Mouse (Mus musculus) heart, postnatal 14 days (tissue): ENCODE results near the gene Clcn2. TPM values are rescaled to one million over a fixed set of nuclear protein-coding genes. Genes with fewer than 3 reads are reported as not detected.
"Not testable (repeated sequence)": the region's sequence is repeated elsewhere in the genome, so short reads cannot be mapped to it uniquely, and the experiment has no call there.

ENCODE experiments used
- DNase-seq, 2 experiments: peaks; one replicate each; pipeline ENCODE4 v3.0.0; 2021 to 2022
- intact Hi-C: fragments of 180-260 bp; cut with DNase I; formaldehyde crosslinking; loops from one replicate; pipeline ENCODE4 v1.15.1; 2025
- total RNA-seq, 2 experiments: library from RNA; stranded (reverse); gene quantifications; 2 replicates each; pipeline ENCODE4 v1.2.3; 2021

Clcn2 gene
- total RNA-seq, 2 experiments from 2014 or later, result 2.2 to 2.4 TPM

DNA sequence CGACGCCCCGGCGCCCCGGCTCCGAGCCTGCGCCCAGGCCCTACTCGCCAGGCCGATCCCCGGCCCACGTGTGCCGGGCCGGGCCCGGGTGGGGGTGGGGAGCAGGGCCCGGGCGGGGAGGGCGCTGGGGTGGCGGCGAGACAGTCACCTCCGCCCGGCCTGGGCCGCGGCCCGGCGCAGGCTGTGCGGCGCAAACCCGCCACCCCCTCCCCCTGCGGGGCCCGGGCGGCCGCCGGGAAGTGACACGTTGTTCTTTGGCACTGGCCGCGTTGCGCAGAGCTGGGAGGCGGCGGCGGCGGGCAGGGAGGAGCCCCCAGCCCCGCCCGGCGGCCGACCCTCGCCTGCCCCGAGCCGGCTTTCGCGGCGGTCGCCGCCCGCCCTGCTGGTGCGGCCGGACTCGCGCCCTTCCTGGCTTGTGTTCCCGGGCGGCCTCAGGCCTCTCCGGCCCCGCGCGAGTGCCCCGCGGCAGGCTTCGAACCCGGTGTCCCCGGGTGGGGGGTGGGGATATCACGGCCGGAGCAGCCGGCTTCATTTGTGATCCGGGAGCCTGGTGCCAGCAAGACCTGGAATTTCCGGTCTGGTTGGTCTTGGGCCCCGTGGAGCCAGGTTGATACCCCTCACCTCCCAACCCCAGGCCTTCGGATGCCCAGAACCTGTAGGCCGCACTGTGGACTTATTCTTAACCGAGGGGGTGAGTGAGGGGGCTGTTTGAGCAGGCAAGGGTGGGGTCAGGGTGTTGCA lies 44.4 kb downstream of the Clcn2 start:
- peak; percentile 81 to 82 for DNase-seq
- intact Hi-C loops, result no loop called here

DNA sequence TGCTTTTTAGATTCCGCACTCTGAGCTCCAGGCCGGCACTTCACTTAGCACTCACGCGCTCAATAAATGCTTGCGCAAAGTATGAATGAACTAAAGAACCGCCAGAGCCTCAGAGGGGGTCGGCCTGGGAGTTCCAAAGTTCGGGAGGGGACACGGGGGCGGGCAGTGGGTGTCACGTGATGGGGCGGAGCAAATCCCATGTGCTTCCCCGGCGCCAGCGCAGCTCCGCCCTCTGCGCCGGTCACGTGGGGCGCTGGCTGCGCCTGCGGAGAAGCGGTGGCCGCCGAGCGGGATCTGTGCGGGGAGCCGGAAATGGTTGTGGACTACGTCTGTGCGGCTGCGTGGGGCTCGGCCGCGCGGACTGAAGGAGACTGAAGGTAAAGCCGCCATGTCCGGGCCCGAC lies 45.0 kb downstream of the Clcn2 start:
- peak; percentile 98 for DNase-seq
- intact Hi-C loops, result no loop called here

GRCm38 (mm10) chr16:20671886-20672285 lies 45.7 kb downstream of the Clcn2 start:
- intact Hi-C loops, result no loop called here
- DNase-seq, result no peak

DNA sequence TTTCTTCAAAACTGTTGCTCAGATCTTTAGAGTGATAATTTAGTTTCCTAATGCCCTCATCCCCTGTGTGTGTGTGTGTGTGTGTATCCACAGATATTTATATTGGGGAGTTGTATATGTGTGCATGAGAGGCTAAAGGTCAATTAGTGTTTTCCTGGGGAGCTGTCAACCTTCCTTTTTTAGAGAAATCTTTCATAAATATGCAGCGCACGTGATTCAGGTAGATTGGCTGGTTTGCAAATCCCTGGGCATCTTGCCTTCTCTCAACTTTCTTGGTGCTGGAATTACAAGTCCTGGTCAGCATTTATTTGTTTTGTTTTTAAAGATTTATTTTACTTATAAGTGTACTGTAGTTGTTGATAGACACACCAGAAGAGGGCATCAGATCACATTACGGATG lies 47.3 kb downstream of the Clcn2 start:
- no peak for DNase-seq
- intact Hi-C loops, result no loop called here

- DNase-seq, intact Hi-C loops: not testable (repeated sequence)
Measured at GRCm38 (mm10) chr16:20668013-20668412, 49.5 kb downstream of the Clcn2 start, which contains the start of gene Eif4g1. Eif4g1 (plus strand) TSS chr16:20668313.

- DNase-seq, result no peak
- intact Hi-C loops, result no loop called here
Measured at GRCm38 (mm10) chr16:20657661-20658060, 59.9 kb downstream of the Clcn2 start.

GRCm38 (mm10) chr16:20653315-20653714 lies 64.2 kb downstream of the Clcn2 start:
- intact Hi-C loops, result no loop called here
- no peak for DNase-seq

Other genes with a start within 250 kb of the Clcn2 start
- gene Eif2b5, start 218.9 kb downstream of the Clcn2 start, total RNA-seq, result 10 to 100 TPM; 49.7 to 50.4 TPM
- gene Dvl3, start 200.8 kb downstream of the Clcn2 start, total RNA-seq, result 10 to 100 TPM; 51.1 to 51.7 TPM
- 100 to 1,000 TPM; 218 to 220 TPM for gene Ap2m1, start 182.3 kb downstream of the Clcn2 start, total RNA-seq
- 10 to 100 TPM; 69.1 to 72.7 TPM for gene Abcf3, start 169.2 kb downstream of the Clcn2 start, total RNA-seq
- not detected for gene Vwa5b2, start 128.3 kb downstream of the Clcn2 start, total RNA-seq
- gene Eef1akmt4, start 106.2 kb downstream of the Clcn2 start, total RNA-seq, result 1 to 10 TPM; 4.9 to 5.6 TPM
- gene Gm49333, start 106.1 kb downstream of the Clcn2 start, total RNA-seq, result under 1 TPM in 1 of 2 experiments, not detected in 1; 0.29 TPM
- gene Alg3, start 106.0 kb downstream of the Clcn2 start, total RNA-seq, result 10 to 100 TPM; 10.4 to 10.5 TPM
- gene Camk2n2, start 96.5 kb downstream of the Clcn2 start, total RNA-seq, result under 1 TPM; 0.73 to 0.79 TPM
- under 1 TPM; 0.34 to 0.86 TPM for gene Ece2, start 87.9 kb downstream of the Clcn2 start, total RNA-seq
- 100 to 1,000 TPM; 191 to 193 TPM for gene Psmd2, start 66.1 kb downstream of the Clcn2 start, total RNA-seq
- 100 to 1,000 TPM; 329 to 343 TPM for gene Eif4g1, start 49.4 kb downstream of the Clcn2 start, total RNA-seq
- 10 to 100 TPM; 26.6 to 29.8 TPM for gene Fam131a, start 24.5 kb downstream of the Clcn2 start, total RNA-seq
- gene Polr2h, start 81 bp downstream of the Clcn2 start, total RNA-seq, result 10 to 100 TPM; 10.2 TPM
- 1 to 10 TPM; 2.4 to 2.5 TPM for gene Chrd, start 15.4 kb upstream of the Clcn2 start, total RNA-seq
- under 1 TPM; 0.15 to 0.36 TPM for gene Thpo, start 16.8 kb upstream of the Clcn2 start, total RNA-seq